Mouse (Mus musculus) neural tube, embryonic 12.5 days (tissue): ENCODE data around the gene Gng4. TPM values are rescaled to one million over a fixed set of nuclear protein-coding genes. Genes with fewer than 3 reads are reported as not detected.

Experiments used
- ATAC-seq: fragments of 200-750 bp; cut with Nextera tagmentation; 2 replicates; pipeline ENCODE4 v1.8.0; 2017; ENCODE audit warnings: low read depth, mild to moderate bottlenecking, moderate TSS enrichment, moderate library complexity; ENCODE audit not compliant: low FRiP score
- H3K27ac ChIP-seq: fragments of 300-500 bp; sonication (generic); 2 replicates; pipeline ENCODE4 v1.5.1; 2016
- H3K27me3 ChIP-seq: fragments of 300-500 bp; sonication (generic); replicated peaks from 2 replicates; pipeline ENCODE4 v1.6.1; 2016; ENCODE audit warnings: mild to moderate bottlenecking
- H3K36me3 ChIP-seq: fragments of 300-500 bp; sonication (generic); 2 replicates; pipeline ENCODE4 v1.6.1; 2016; ENCODE audit warnings: mild to moderate bottlenecking
- H3K4me1 ChIP-seq: fragments of 300-500 bp; sonication (generic); 2 replicates; pipeline ENCODE4 v1.6.1; 2016
- H3K4me2 ChIP-seq: fragments of 300-500 bp; sonication (generic); replicated peaks from 2 replicates; pipeline ENCODE4 v1.6.1; 2016; ENCODE audit warnings: mild to moderate bottlenecking
- H3K4me3 ChIP-seq: fragments of 300-500 bp; sonication (generic); 2 replicates; pipeline ENCODE4 v1.5.1; 2016
- H3K9ac ChIP-seq: fragments of 300-500 bp; sonication (generic); 2 replicates; pipeline ENCODE4 v1.6.1; 2016; ENCODE audit warnings: mild to moderate bottlenecking
- H3K9me3 ChIP-seq: fragments of 300-500 bp; sonication (generic); 2 replicates; pipeline ENCODE4 v1.6.1; 2016; ENCODE audit warnings: mild to moderate bottlenecking
- WGBS: fragments of 180-500 bp; shearing (Covaris S2); methylation state at CpG from one replicate; pipeline ENCODE4 v1.1.7; 2016; 5-methylcytosine and 5-hydroxymethylcytosine counted together
- polyA plus RNA-seq: library from polyadenylated mRNA; unstranded; fragments of >200 nt; fragmentation: Nextera tagmentation; extraction: Ambion mirVana; gene quantifications from 2 replicates; pipeline ENCODE4 v1.2.1, GENCODE M21; 2016

Gene Gng4
- polyA plus RNA-seq, 1 experiment from 2014 or later, result 6.8 TPM

DNA sequence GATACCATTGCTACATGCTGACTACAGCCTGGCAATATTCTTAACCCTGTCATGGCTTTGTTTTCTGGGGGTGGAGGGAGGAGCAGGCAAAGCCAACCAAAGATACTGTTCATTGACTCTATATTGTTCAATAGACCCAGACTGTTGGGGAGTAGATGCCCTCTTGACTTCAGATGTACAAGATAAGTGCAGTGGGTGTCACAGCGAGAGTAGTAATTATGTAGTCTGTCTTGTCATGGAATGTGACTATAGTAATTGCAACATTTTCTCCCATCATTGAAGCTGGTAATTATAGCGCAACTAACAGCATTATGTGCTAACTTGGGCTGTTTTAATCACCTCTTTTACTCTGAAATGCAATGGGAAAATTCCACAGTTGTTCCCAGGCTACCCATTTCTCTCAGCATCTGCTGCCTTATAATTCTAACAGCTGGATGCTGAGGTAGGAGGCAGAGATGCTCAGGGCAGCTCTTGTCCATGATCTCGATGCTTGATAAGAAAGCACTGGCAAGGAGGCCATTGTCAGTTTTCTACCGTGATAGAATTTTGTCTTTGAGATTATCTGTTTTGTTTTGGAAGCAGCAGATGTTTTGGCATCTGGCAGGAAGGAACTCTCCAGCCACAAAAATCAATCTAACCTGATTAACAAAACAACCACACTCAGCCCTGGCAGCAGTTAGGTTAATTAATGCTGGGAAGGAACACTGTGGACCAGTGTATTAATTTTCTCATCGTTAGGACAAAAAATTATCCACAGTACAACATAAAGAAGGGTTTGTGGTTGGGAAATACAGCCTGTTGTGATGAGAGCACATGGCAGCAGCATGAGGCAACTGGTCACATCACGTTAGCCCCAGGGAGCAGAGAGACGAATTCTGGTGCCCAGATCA is 36.6 kb downstream of the Gng4 start:
- WGBS, result 80% methylated on average over 7 of the region's 7 CpGs
- H3K4me2 ChIP-seq, result no peak overlapping the region
- H3K4me3 ChIP-seq, result no peak overlapping the region
- H3K27me3 ChIP-seq, result no peaks in the 10 kb centered on the region
- H3K4me1 ChIP-seq, result no peaks in the 10 kb centered on the region
- no peak overlapping the region for H3K9ac ChIP-seq
- no peaks in the 10 kb centered on the region for H3K36me3 ChIP-seq
- H3K9me3 ChIP-seq, result no peaks in the 10 kb centered on the region
- no peak overlapping the region for H3K27ac ChIP-seq
- ATAC-seq, result no peak

DNA sequence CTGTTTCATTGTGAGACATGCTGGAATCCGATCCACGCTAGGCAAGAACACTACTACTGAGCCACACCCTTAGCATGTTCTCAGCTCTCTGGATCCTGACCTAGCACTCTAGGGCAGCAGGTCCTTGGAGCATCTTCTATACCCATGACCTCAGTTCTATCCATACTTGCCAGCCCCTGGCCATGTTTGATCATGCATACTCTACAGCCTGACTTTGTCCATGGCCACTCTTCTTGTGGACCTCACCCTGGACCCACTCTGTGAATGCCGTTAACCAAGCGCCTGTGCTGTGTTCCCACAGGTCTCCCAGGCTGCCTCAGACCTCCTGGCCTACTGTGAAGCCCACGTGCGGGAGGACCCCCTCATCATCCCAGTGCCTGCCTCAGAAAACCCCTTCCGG is 41.1 kb downstream of the Gng4 start:
- Histone ChIP-seq H3K9ac (no peak overlapping the region), H3K4me2 (no peak overlapping the region), H3K27ac (no peak overlapping the region), H3K4me1 (no peaks in the 10 kb centered on the region), H3K9me3 (no peaks in the 10 kb centered on the region), H3K27me3 (no peaks in the 10 kb centered on the region), H3K4me3 (no peak overlapping the region), H3K36me3 (no peaks in the 10 kb centered on the region)
- ATAC-seq, result no peak
- 88% methylated on average over 7 of the region's 7 CpGs for WGBS

DNA sequence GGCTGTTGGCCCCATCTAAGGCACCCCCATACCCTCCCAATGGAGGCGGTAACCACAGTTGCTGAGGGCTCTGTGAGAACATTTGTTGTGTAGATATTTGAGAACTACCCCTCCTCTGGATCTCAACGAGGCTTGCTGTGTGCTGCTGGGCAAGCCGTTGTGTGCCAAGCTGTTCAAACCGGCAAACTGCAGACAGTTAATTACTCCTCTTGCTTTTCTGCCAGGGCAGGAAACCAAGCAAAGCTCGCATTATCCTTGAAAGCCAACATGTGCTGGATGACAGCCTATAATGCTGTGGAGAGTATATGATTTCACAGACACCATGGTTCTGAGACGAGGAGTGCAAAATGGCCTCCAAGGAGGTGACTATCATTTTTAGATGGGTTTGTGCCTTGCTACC is 42.7 kb downstream of the Gng4 start:
- H3K9me3 ChIP-seq, result no peaks in the 10 kb centered on the region
- H3K27me3 ChIP-seq, result no peaks in the 10 kb centered on the region
- WGBS, result 88% methylated on average over 6 of the region's 6 CpGs
- no peaks in the 10 kb centered on the region for H3K4me1 ChIP-seq
- ATAC-seq, result no peak
- no peak overlapping the region for H3K9ac ChIP-seq
- H3K27ac ChIP-seq, result no peak overlapping the region
- H3K4me3 ChIP-seq, result no peak overlapping the region
- H3K4me2 ChIP-seq, result no peak overlapping the region
- no peaks in the 10 kb centered on the region for H3K36me3 ChIP-seq

DNA sequence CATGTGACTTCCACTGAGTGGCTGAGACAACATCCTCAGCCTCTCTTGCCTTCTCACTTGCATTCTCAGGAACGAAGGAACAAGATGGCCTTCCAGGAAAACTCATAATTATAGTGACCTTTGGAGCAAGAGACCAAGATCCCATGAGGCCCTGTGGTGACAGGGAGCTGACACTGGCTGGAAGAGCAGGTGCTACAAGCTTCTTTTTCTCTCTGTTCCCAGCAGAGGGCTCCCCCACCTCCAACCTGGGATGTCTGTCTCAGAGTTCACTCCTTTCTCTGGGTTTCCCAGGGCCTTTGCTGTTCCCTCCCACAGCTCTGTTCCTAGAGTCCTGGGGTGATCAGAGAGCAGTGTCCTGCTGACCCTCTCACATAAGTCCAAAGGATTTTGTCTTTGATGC is 44.3 kb downstream of the Gng4 start:
- no peaks in the 10 kb centered on the region for H3K36me3 ChIP-seq
- no peak overlapping the region for H3K4me2 ChIP-seq
- no peaks in the 10 kb centered on the region for H3K9me3 ChIP-seq
- ATAC-seq, result no peak
- H3K9ac ChIP-seq, result no peak overlapping the region
- no peaks in the 10 kb centered on the region for H3K4me1 ChIP-seq
- no peaks in the 10 kb centered on the region for H3K27me3 ChIP-seq
- H3K27ac ChIP-seq, result no peak overlapping the region
- 64% methylated on average over 1 of the region's 1 CpGs for WGBS
- no peak overlapping the region for H3K4me3 ChIP-seq

DNA sequence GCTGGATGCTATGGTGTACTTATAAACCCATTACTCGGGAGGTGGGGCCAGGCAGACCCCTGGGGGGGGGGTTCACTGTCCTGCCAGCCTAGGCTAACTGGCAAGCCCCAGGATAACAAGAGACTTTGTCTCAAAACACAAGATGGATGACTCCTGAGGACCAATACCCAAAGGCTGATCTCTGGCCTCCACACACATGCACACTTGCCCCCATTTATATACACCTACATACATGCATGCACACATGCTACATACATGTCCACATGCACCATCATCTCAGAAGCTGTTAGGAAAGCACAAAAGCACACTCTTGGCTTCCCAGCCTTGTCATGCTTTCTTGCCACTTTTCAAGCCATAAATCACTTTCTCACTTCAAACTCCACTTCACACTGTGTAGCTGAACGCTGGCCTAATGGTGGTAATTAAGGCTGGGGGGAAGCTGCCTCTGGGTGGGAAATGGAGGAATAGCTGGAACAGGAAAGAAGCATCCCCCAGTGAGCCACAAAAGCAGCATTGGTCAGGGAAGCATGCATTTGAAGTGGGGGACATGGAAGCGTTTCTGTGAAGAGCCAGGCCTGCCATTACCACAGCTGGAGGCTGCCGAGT is 46.7 kb downstream of the Gng4 start:
- peak; percentile 58; the same call in 1 of the 2 replicates for ATAC-seq
- Histone ChIP-seq H3K4me2 (no peak overlapping the region), H3K27me3 (no peaks in the 10 kb centered on the region), H3K9me3 (no peaks in the 10 kb centered on the region), H3K27ac (no peak overlapping the region), H3K4me3 (no peak overlapping the region), H3K9ac (no peak overlapping the region), H3K4me1 (no peaks in the 10 kb centered on the region), H3K36me3 (no peaks in the 10 kb centered on the region)
- WGBS, result 15% methylated on average over 4 of the region's 4 CpGs

DNA sequence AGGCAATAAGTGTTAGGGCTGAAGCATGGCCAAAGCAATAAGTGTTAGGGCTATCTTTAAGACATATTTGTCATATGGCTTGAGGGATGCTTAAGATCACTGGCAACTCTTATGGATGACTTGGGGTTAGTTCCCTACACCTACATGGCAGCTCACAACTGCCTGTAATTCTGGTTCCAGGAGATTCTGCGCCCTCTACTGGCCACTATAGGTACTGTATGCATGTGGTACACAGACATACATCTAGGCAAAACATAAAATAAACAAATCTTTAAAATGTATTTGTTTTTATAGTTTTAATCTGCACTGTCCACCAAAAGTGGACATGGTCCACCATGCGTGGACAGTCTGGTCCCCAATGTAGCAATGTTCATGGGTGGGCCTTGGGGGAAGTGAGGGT is 51.3 kb downstream of the Gng4 start:
- 68% methylated on average over 2 of the region's 2 CpGs for WGBS
- H3K4me2 ChIP-seq, result no peak overlapping the region
- ATAC-seq, result no peak
- no peaks in the 10 kb centered on the region for H3K36me3 ChIP-seq
- H3K4me3 ChIP-seq, result no peak overlapping the region
- H3K9ac ChIP-seq, result no peak overlapping the region
- no peaks in the 10 kb centered on the region for H3K27me3 ChIP-seq
- no peaks in the 10 kb centered on the region for H3K4me1 ChIP-seq
- peaks cover 5% of the 10 kb centered on the region; the same call in 1 of the 2 replicates for H3K9me3 ChIP-seq
- H3K27ac ChIP-seq, result no peak overlapping the region

DNA sequence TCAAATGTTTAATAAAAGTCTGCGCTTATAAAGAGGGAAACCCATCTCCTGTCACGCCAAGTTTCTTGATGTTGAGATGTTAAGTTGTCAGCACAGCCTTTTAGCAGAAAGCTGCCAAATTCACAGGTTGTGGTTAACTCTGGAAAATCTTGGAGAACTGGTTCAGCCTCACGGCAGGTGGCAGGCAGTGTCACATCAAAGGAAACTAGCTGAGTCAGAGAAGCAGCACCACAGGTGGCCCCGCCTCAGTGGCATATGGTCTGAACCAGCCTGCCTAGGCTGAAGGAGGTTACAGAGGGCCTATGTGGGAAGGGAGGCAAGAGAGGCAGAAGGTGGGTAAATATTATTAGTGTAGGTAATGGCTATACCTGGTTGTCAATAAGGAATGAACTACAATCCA is 61.2 kb downstream of the Gng4 start:
- Histone ChIP-seq H3K27ac (no peak overlapping the region), H3K9me3 (no peaks in the 10 kb centered on the region), H3K4me1 (no peaks in the 10 kb centered on the region), H3K27me3 (no peaks in the 10 kb centered on the region), H3K4me3 (no peak overlapping the region), H3K9ac (no peak overlapping the region), H3K4me2 (no peak overlapping the region), H3K36me3 (no peaks in the 10 kb centered on the region)
- 61% methylated on average over 4 of the region's 4 CpGs for WGBS
- no peak for ATAC-seq

DNA sequence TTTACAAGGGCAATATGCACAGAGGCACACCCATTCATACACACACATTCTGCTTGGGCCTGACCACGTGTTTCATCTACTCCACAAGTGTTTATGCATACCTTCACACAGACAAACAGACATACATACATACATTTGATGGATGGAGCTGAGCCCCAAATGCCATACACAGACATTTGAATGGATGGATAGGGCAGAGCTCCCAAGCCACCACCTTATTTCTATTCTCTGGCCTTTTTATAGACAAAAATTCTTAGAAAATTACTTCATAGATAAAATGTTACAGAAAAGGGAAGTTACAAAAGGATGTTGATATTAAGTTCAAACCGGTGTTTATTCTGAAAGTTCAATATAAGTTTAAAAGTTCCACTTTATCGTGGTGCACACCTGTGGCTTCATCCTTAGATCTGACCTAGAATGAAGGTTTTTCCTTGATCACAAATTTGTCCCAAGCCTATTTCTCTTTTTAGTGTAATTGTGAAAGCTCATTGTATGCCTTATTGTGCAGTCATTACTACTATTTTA is 63.3 kb downstream of the Gng4 start:
- no peaks in the 10 kb centered on the region for H3K27me3 ChIP-seq
- WGBS, result 80% methylated on average over 3 of the region's 3 CpGs
- no peaks in the 10 kb centered on the region for H3K9me3 ChIP-seq
- no peaks in the 10 kb centered on the region for H3K36me3 ChIP-seq
- ATAC-seq, result no peak
- H3K27ac ChIP-seq, result no peak overlapping the region
- no peak overlapping the region for H3K4me2 ChIP-seq
- no peak overlapping the region for H3K9ac ChIP-seq
- H3K4me3 ChIP-seq, result no peak overlapping the region
- no peaks in the 10 kb centered on the region for H3K4me1 ChIP-seq

DNA sequence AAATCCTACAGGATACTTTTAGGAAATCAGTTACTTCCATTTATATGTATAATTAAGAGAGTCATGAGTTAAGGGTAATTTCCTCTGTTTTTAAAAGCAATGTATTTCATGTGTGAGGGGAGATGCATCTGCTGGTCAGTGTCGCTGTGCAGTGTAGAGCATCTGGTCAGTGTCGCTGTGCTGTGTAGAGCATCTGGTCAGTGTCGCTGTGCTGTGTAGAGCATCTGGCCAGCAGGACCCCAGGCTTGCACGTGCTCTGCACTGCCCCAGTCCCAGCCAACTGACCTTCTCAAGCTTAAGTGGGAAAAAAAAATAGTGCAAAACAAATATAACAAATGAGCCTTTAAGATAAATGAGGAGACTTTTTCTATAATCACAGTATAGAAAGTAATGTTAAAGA is 73.3 kb downstream of the Gng4 start:
- H3K36me3 ChIP-seq, result no peaks in the 10 kb centered on the region
- no peak overlapping the region for H3K27ac ChIP-seq
- no peaks in the 10 kb centered on the region for H3K9me3 ChIP-seq
- H3K27me3 ChIP-seq, result no peaks in the 10 kb centered on the region
- H3K9ac ChIP-seq, result no peak overlapping the region
- H3K4me2 ChIP-seq, result no peak overlapping the region
- WGBS, result 68% methylated on average over 4 of the region's 4 CpGs
- no peak for ATAC-seq
- no peaks in the 10 kb centered on the region for H3K4me1 ChIP-seq
- no peak overlapping the region for H3K4me3 ChIP-seq

DNA sequence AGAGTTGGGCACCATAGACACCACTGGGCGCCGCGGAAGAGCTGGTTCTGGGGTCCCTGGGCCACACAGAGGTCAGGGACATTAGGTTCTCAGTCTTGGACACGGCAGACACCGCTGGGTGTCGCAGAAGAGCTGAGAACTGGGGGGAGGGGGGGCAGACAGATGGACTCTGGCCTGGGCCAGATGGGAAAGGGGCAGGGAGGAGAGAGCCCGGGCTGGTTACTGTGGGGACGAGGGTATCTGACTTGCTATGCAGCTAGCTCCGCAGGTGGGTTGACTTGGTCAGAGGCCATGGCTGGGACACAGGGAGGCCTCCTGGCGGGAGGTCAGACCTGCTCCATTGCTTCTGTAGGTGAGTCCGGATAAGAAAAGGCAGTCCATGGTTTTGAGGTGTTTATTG is 78.5 kb downstream of the Gng4 start:
- no peaks in the 10 kb centered on the region for H3K27me3 ChIP-seq
- ATAC-seq, result no peak

DNA sequence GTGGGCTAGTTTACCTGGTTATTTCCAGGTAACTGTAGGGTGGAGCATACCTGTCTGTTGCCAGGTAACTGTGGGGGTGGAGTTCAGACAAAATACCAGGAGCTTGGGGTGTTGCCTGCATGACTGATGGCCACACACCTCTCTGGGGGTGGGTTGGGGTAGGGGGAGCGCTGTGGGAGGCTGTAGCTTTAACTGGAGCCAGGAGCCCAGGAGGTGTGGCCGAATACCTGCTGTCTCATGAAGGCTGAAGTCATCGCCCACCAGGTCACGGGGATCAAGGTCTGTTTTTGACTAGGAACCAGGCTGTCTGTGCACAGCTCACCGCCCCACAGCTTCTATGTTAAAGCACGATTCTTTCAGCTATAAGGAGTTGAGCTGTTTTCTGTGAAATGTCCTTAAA is 79.1 kb downstream of the Gng4 start:
- no peaks in the 10 kb centered on the region for H3K4me1 ChIP-seq
- H3K4me3 ChIP-seq, result no peak overlapping the region
- ATAC-seq, result no peak
- no peak overlapping the region for H3K27ac ChIP-seq
- no peak overlapping the region for H3K9ac ChIP-seq
- H3K27me3 ChIP-seq, result no peaks in the 10 kb centered on the region
- 65% methylated on average over 6 of the region's 6 CpGs for WGBS
- no peaks in the 10 kb centered on the region for H3K9me3 ChIP-seq
- no peak overlapping the region for H3K4me2 ChIP-seq
- H3K36me3 ChIP-seq, result no peaks in the 10 kb centered on the region

More for the DNA sequence above, 78.5 kb downstream of the Gng4 start:
- H3K9me3 ChIP-seq, result no peaks in the 10 kb centered on the region
- H3K4me3 ChIP-seq, result no peak overlapping the region
- no peaks in the 10 kb centered on the region for H3K36me3 ChIP-seq
- no peak overlapping the region for H3K9ac ChIP-seq
- H3K27ac ChIP-seq, result no peak overlapping the region
- no peaks in the 10 kb centered on the region for H3K4me1 ChIP-seq
- no peak overlapping the region for H3K4me2 ChIP-seq
- WGBS, result 61% methylated on average over 11 of the region's 11 CpGs

DNA sequence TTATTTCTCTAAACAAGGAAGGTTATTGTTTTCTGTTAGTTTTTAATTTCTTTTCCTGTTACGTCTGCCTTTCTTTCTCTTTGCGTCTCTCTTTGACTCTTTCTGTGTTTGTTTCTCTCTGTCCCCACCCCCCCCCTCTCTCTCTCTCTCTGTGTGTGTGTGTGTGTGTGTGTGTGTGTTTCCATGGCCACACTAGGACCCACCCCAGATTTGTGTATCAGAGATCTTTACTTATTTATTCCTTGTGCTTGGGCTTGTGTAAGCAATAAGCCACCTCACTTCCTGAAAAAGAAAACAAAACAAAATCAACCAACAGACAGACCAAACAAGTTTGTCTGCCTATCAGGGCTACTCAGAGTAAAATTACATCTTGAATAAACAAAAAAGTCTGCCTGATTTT is 82.5 kb downstream of the Gng4 start:
- H3K4me3 ChIP-seq, result no peak overlapping the region
- no peaks in the 10 kb centered on the region for H3K9me3 ChIP-seq
- H3K4me1 ChIP-seq, result no peaks in the 10 kb centered on the region
- no peaks in the 10 kb centered on the region for H3K36me3 ChIP-seq
- H3K4me2 ChIP-seq, result no peak overlapping the region
- H3K9ac ChIP-seq, result no peak overlapping the region
- H3K27me3 ChIP-seq, result no peaks in the 10 kb centered on the region
- no peak for ATAC-seq
- H3K27ac ChIP-seq, result no peak overlapping the region
- WGBS, result 88% methylated on average over 2 of the region's 2 CpGs
